In genomic region chr7:45549641-45550436, GRCm38 (mm10) we compare ENCODE assay signal across 1 mouse cellular context.
A peak's percentile ranks its signal among the peaks of the same experiment; 100 is the strongest.
TF ChIP-seq lines count a peak whose summit lies in the region.

No protein-coding gene starts in this region.

TF ChIP-seq in MEL, 35 proteins besides CTCF, POLR2A, EP300 and RAD21:
- TF ChIP-seq NRF1 (IDR thresholded peaks at IDR 0.05; ENCODE audit: insufficient read depth, low read depth, low read length, poor library complexity, severe bottlenecking) (peak; percentile 21; the same call in 1 of the 2 replicates), SIN3A (IDR thresholded peaks at IDR 0.05; ENCODE audit: low read length) (no peak)
